Mouse (Mus musculus): ENCODE measurements around the gene Coq2.

GRCm38 (mm10) chr5:100642316-100642715 is 32.6 kb downstream of the Coq2 start:
- TF ChIP-seq CHD2 (IDR thresholded peaks at IDR 0.05; ENCODE audit: low read depth, low read length) (no peak), ZNF384 (IDR thresholded peaks at IDR 0.05; ENCODE audit: low read depth, low read length) (no peak), MAFK (IDR thresholded peaks at IDR 0.05; ENCODE audit: insufficient read depth, low read depth, low read length) (no peak), HCFC1 (IDR thresholded peaks at IDR 0.05; ENCODE audit: borderline replicate concordance, insufficient read depth, low read length) (no peak)
